Mouse (Mus musculus): ENCODE measurements around the gene Cttn. TPM values are rescaled to one million over a fixed set of nuclear protein-coding genes. Genes with fewer than 3 reads are reported as not detected.

Gene Cttn
- polyA plus RNA-seq, 2 experiments, result 31.0 to 31.5 TPM

GRCm38 (mm10) chr7:144450661-144451060, 20.1 kb downstream of the Cttn start:
- H3K36me3 ChIP-seq (replicated peaks; ENCODE audit: control insufficient read depth, insufficient read depth, low read depth), result peaks cover 11% of the 10 kb centered on the region
- no peak overlapping the region for H3K9ac ChIP-seq (replicated peaks)

GRCm38 (mm10) chr7:144449637-144450570, 20.9 kb downstream of the Cttn start:
- H3K27ac ChIP-seq, result no peak overlapping the region
- DNase-seq (ENCODE audit: low read depth in 3 of 3, low spot score in 3 of 3) (no peak), ATAC-seq (ENCODE audit: insufficient read depth) (no peak)

More at GRCm38 (mm10) chr7:144450661-144451060, 20.1 kb downstream of the Cttn start:
- no peak for TF ChIP-seq CTCF (IDR thresholded peaks at IDR 0.05; ENCODE audit: low read depth)
- TF ChIP-seq EP300 (IDR thresholded peaks at IDR 0.05; ENCODE audit: low read depth), result no peak
- Histone ChIP-seq H3K4me1 (replicated peaks; ENCODE audit: control insufficient read depth in 2 of 2, insufficient read depth in 2 of 2, low read length in 1 of 2) (no peaks in the 10 kb centered on the region), H3K4me3 (ENCODE audit: insufficient read depth in 1 of 2, low read depth in 2 of 2, low read length in 2 of 2) (no peak overlapping the region), H3K27ac (no peak overlapping the region), H3K27me3 (ENCODE audit: control insufficient read depth, insufficient read depth, low read length) (no peaks in the 10 kb centered on the region), H3K9me3 (ENCODE audit: control insufficient read depth, low read length) (no peaks in the 10 kb centered on the region), H3K4me2 (ENCODE audit: low read depth) (no peak overlapping the region)
- ATAC-seq (ENCODE audit: insufficient read depth) (no peak), DNase-seq (ENCODE audit: low read depth in 3 of 3, low spot score in 3 of 3) (no peak)
- 78% methylated on average over 9 of the region's 9 CpGs for WGBS (ENCODE audit: insufficient replicate concordance)

GRCm38 (mm10) chr7:144448186-144448585, 22.6 kb downstream of the Cttn start:
- DNase-seq (ENCODE audit: low read depth in 3 of 3, low spot score in 3 of 3), result no peak
- whole genome bisulfite sequencing (ENCODE audit: insufficient replicate concordance), result 68% methylated on average over 1 of the region's 1 CpGs
- H3K36me3 ChIP-seq (replicated peaks; ENCODE audit: control insufficient read depth, insufficient read depth, low read depth), result peaks cover 6% of the 10 kb centered on the region; the same call in 1 of the 2 replicates

More at GRCm38 (mm10) chr7:144449637-144450570, 20.9 kb downstream of the Cttn start:
- 81% methylated on average over 13 of the region's 13 CpGs for WGBS (ENCODE audit: insufficient replicate concordance)
- TF ChIP-seq EP300 (IDR thresholded peaks at IDR 0.05; ENCODE audit: low read depth), result no peak
- no peak for TF ChIP-seq CTCF (IDR thresholded peaks at IDR 0.05; ENCODE audit: low read depth)
- H3K4me2 ChIP-seq (ENCODE audit: low read depth), result no peak overlapping the region
- no peak overlapping the region for H3K9ac ChIP-seq (replicated peaks)
- H3K4me1 ChIP-seq (replicated peaks; ENCODE audit: control insufficient read depth in 2 of 2, insufficient read depth in 2 of 2, low read length in 1 of 2), result no peaks in the 10 kb centered on the region
- no peaks in the 10 kb centered on the region for H3K9me3 ChIP-seq (ENCODE audit: control insufficient read depth, low read length)
- no peak overlapping the region for H3K4me3 ChIP-seq (ENCODE audit: insufficient read depth in 1 of 2, low read depth in 2 of 2, low read length in 2 of 2)
- no peaks in the 10 kb centered on the region for H3K27me3 ChIP-seq (ENCODE audit: control insufficient read depth, insufficient read depth, low read length)
- peaks cover 11% of the 10 kb centered on the region for H3K36me3 ChIP-seq (replicated peaks; ENCODE audit: control insufficient read depth, insufficient read depth, low read depth)

GRCm38 (mm10) chr7:144447146-144447545, 23.7 kb downstream of the Cttn start:
- H3K27ac ChIP-seq, result no peak overlapping the region
- DNase-seq (ENCODE audit: low read depth in 3 of 3, low spot score in 3 of 3), result no peak
- peaks cover 6% of the 10 kb centered on the region; the same call in 1 of the 2 replicates for H3K36me3 ChIP-seq (replicated peaks; ENCODE audit: control insufficient read depth, insufficient read depth, low read depth)
- H3K4me2 ChIP-seq (ENCODE audit: low read depth), result no peak overlapping the region
- no peak for ATAC-seq (ENCODE audit: insufficient read depth)
- no peak overlapping the region for H3K9ac ChIP-seq (replicated peaks)
- no peak for TF ChIP-seq EP300 (IDR thresholded peaks at IDR 0.05; ENCODE audit: low read depth)
- TF ChIP-seq CTCF (IDR thresholded peaks at IDR 0.05; ENCODE audit: low read depth), result no peak
- H3K4me3 ChIP-seq (ENCODE audit: insufficient read depth in 1 of 2, low read depth in 2 of 2, low read length in 2 of 2), result no peak overlapping the region
- WGBS (ENCODE audit: insufficient replicate concordance), result 18% methylated on average over 3 of the region's 3 CpGs
- no peaks in the 10 kb centered on the region for H3K4me1 ChIP-seq (replicated peaks; ENCODE audit: control insufficient read depth in 2 of 2, insufficient read depth in 2 of 2, low read length in 1 of 2)
- no peaks in the 10 kb centered on the region for H3K9me3 ChIP-seq (ENCODE audit: control insufficient read depth, low read length)
- no peaks in the 10 kb centered on the region for H3K27me3 ChIP-seq (ENCODE audit: control insufficient read depth, insufficient read depth, low read length)

More at GRCm38 (mm10) chr7:144448186-144448585, 22.6 kb downstream of the Cttn start:
- TF ChIP-seq EP300 (IDR thresholded peaks at IDR 0.05; ENCODE audit: low read depth), result no peak
- TF ChIP-seq CTCF (IDR thresholded peaks at IDR 0.05; ENCODE audit: low read depth), result no peak
- Histone ChIP-seq H3K27ac (no peak overlapping the region), H3K4me3 (ENCODE audit: insufficient read depth in 1 of 2, low read depth in 2 of 2, low read length in 2 of 2) (no peak overlapping the region), H3K27me3 (ENCODE audit: control insufficient read depth, insufficient read depth, low read length) (no peaks in the 10 kb centered on the region), H3K4me1 (replicated peaks; ENCODE audit: control insufficient read depth in 2 of 2, insufficient read depth in 2 of 2, low read length in 1 of 2) (no peaks in the 10 kb centered on the region), H3K9ac (replicated peaks) (no peak overlapping the region), H3K9me3 (ENCODE audit: control insufficient read depth, low read length) (no peaks in the 10 kb centered on the region), H3K4me2 (ENCODE audit: low read depth) (no peak overlapping the region)
- ATAC-seq (ENCODE audit: insufficient read depth), result no peak

- Histone ChIP-seq H3K4me1 (replicated peaks; ENCODE audit: control insufficient read depth in 2 of 2, insufficient read depth in 2 of 2, low read length in 1 of 2) (no peaks in the 10 kb centered on the region), H3K27me3 (ENCODE audit: control insufficient read depth, insufficient read depth, low read length) (no peaks in the 10 kb centered on the region), H3K4me2 (ENCODE audit: low read depth) (no peak overlapping the region), H3K36me3 (replicated peaks; ENCODE audit: control insufficient read depth, insufficient read depth, low read depth) (peaks cover 3% of the 10 kb centered on the region; the same call in 1 of the 2 replicates), H3K4me3 (ENCODE audit: insufficient read depth in 1 of 2, low read depth in 2 of 2, low read length in 2 of 2) (no peak overlapping the region), H3K27ac (no peak overlapping the region), H3K9me3 (ENCODE audit: control insufficient read depth, low read length) (no peaks in the 10 kb centered on the region), H3K9ac (replicated peaks) (no peak overlapping the region)
- DNase-seq (ENCODE audit: low read depth in 3 of 3, low spot score in 3 of 3), result no peak
- TF ChIP-seq EP300 (IDR thresholded peaks at IDR 0.05; ENCODE audit: low read depth) (no peak), CTCF (IDR thresholded peaks at IDR 0.05; ENCODE audit: low read depth) (no peak)
- ATAC-seq (ENCODE audit: insufficient read depth), result no peak
- WGBS (ENCODE audit: insufficient replicate concordance), result 42% methylated on average over 7 of the region's 7 CpGs
Observed at GRCm38 (mm10) chr7:144444788-144445187, 26.0 kb downstream of the Cttn start.

Data from liver, embryonic 14.5 days (tissue).